ENCODE assay signal across 8 mouse cellular contexts in genomic region chr8:105269461-105269947, GRCm38 (mm10). TPM values are rescaled to one million over a fixed set of nuclear protein-coding genes. Genes with fewer than 3 reads are reported as not detected.
DNase-seq lines count a peak whose midpoint lies in the region; ATAC-seq and TF ChIP-seq lines count a peak whose summit lies in the region.

TSS of gene Hsf4 (plus strand) at chr8:105269801.

- no peak for TF ChIP-seq CTCF in cerebellum, adult 2 months (IDR thresholded peaks at IDR 0.05; ENCODE audit: borderline replicate concordance, insufficient read depth, low read depth, low read length)
- no peak for TF ChIP-seq CTCF in lung, postnatal 0 days (IDR thresholded peaks at IDR 0.05)
- TF ChIP-seq CTCF in small intestine, adult 2 months (IDR thresholded peaks at IDR 0.05; ENCODE audit: extremely low read depth, insufficient read length, insufficient replicate concordance, low read depth, low read length), result no peak

- peak; percentile 76 for ATAC-seq in lung, postnatal 0 days

- H3K9ac ChIP-seq in lung, postnatal 0 days (replicated peaks; ENCODE audit: low read depth), result peak within 1 kb of the TSS; percentile 19

- TF ChIP-seq POLR2A in cerebellum, adult 2 months (IDR thresholded peaks at IDR 0.05; ENCODE audit: borderline replicate concordance, insufficient read depth, low read length), result no peak
- peak; percentile 27 for TF ChIP-seq POLR2A in small intestine, adult 2 months (IDR thresholded peaks at IDR 0.05; ENCODE audit: low read depth, low read length)

- peak within 1 kb of the TSS; percentile 54 for H3K4me3 ChIP-seq in cerebellum, adult 2 months (replicated peaks; ENCODE audit: insufficient read depth, low read depth, low read length)
- peak within 1 kb of the TSS; percentile 43 for H3K4me3 ChIP-seq in lung, postnatal 0 days (ENCODE audit: low read depth, low read length)
- peak within 1 kb of the TSS; percentile 55 for H3K4me3 ChIP-seq in small intestine, adult 2 months (ENCODE audit: low read depth, low read length)

- DNase-seq in cerebellum, adult 2 months, result peak in 1 of 2 experiments; percentile 51
- no peak for DNase-seq in cerebellum, postnatal 14 days
- DNase-seq in urinary bladder, postnatal 25 days (ENCODE audit: low spot score), result peak; percentile 61
- DNase-seq in urinary bladder, postnatal 10 days (ENCODE audit: low spot score), result no peak
- DNase-seq in heart, adult 9 months (ENCODE audit: low spot score in 2 of 2), result peak; percentile 70 to 78
- peak; percentile 72 for DNase-seq in kidney, adult 9 months
- DNase-seq in lung, postnatal 0 days (ENCODE audit: low spot score), result peak; percentile 72

- peak within 1 kb of the TSS; percentile 86 for H3K4me2 ChIP-seq in lung, postnatal 0 days (replicated peaks; ENCODE audit: low read depth, low read length)

- H3K36me3 ChIP-seq in lung, postnatal 0 days (ENCODE audit: insufficient read depth, low read length), result no peaks in the 10 kb centered on the region
- H3K36me3 ChIP-seq in small intestine, adult 2 months (ENCODE audit: control insufficient read depth, insufficient read depth, low read length), result peaks cover 19% of the 10 kb centered on the region

- no peak within 1 kb of the TSS for H3K27ac ChIP-seq in cerebellum, adult 2 months (ENCODE audit: insufficient read depth, low read length)
- H3K27ac ChIP-seq in lung, postnatal 0 days (ENCODE audit: low read length), result peak within 1 kb of the TSS; percentile 79
- no peak within 1 kb of the TSS for H3K27ac ChIP-seq in small intestine, adult 2 months (ENCODE audit: insufficient read depth, low read depth, low read length)

- 0 out of 2 replicates have a peak, but pooled peaks cover 3% of the 10 kb centered on the region for H3K4me1 ChIP-seq in cerebellum, adult 2 months (ENCODE audit: control insufficient read depth, insufficient read depth, low read length)
- H3K4me1 ChIP-seq in lung, postnatal 0 days (ENCODE audit: insufficient read depth, low read depth, low read length), result peaks cover 25% of the 10 kb centered on the region
- H3K4me1 ChIP-seq in small intestine, adult 2 months (ENCODE audit: control insufficient read depth, insufficient read depth, insufficient read length, low read length), result peaks cover 19% of the 10 kb centered on the region

- 3% methylated on average over 42 of the region's 42 CpGs for WGBS in cerebellum, adult 2 months
- WGBS in lung, postnatal 0 days, result under 1% methylated on average over 41 of the region's 42 CpGs
- 3% methylated on average over 42 of the region's 42 CpGs for WGBS in small intestine, adult 2 months

- no peak for TF ChIP-seq EP300 in lung, postnatal 0 days (IDR thresholded peaks at IDR 0.05)

- H3K27me3 ChIP-seq in cerebellum, adult 2 months (ENCODE audit: control insufficient read depth, insufficient read depth, low read length), result no peaks in the 10 kb centered on the region; the same call in 1 of the 2 replicates
- peaks cover 47% of the 10 kb centered on the region for H3K27me3 ChIP-seq in lung, postnatal 0 days (replicated peaks; ENCODE audit: insufficient read depth, low read length)
- peaks cover 7% of the 10 kb centered on the region for H3K27me3 ChIP-seq in small intestine, adult 2 months (ENCODE audit: control insufficient read depth, insufficient read depth, low read length)

- no peaks in the 10 kb centered on the region for H3K9me3 ChIP-seq in lung, postnatal 0 days (ENCODE audit: low read length)

RNA-seq across cellular contexts. Expression of gene Hsf4, which starts in this region (rescaled TPM):
- polyA plus RNA-seq in cerebellum, adult 2 months (2012; rRNA removed), result 18.4 and 24.5 TPM in 2 replicates
- polyA plus RNA-seq in lung, postnatal 0 days (2015; fragmentation: Nextera tagmentation; extraction: Ambion mirVana), result 1.7 and 2.0 TPM in 2 replicates
- 1.2 and 1.3 TPM in 2 replicates for polyA plus RNA-seq in small intestine, adult 2 months (2012; rRNA removed)

Comparison
In these comparisons a context has a peak if more than half of its experiments do, and no peak if none do; other contexts are left out.
1. DNase-seq: peak in urinary bladder, postnatal 25 days (single experiment), heart, adult 9 months (2 of 2), kidney, adult 9 months (single experiment) and lung, postnatal 0 days (single experiment); none in cerebellum, postnatal 14 days (0 of 2) and urinary bladder, postnatal 10 days (single experiment).
2. Peak in every context shown above with its lines, with median percentiles within 50 percentile points of each other: H3K4me3 ChIP-seq.